Mouse (Mus musculus) heart, adult 18-20 months (tissue): ENCODE measurements around the gene Spr. TPM values are rescaled to one million over a fixed set of nuclear protein-coding genes. Genes with fewer than 3 reads are reported as not detected.
A peak's percentile ranks its signal among the peaks of the same experiment; 100 is the strongest.
"Not testable (repeated sequence)": the region's sequence is repeated elsewhere in the genome, so short reads cannot be mapped to it uniquely, and the experiment has no call there.

Experiments
- DNase-seq, 2 experiments: peaks; one replicate each; pipeline ENCODE4 v3.0.0; 2021 to 2022; ENCODE audit warnings: mixed read lengths in 1 of 2
- long read RNA-seq, 2 experiments: library from polyadenylated mRNA; stranded (forward); transcript quantifications; one replicate each; pipeline ENCODE4 v2.0.0; 2021
- total RNA-seq, 2 experiments: library from RNA; stranded (reverse); gene quantifications; 2 replicates each; pipeline ENCODE4 v1.2.3; 2021

The Spr gene
- total RNA-seq: 100 to 1,000 TPM in 1 of 2 experiments, 10 to 100 TPM in 1; 97.0 to 109 TPM
- long read RNA-seq, experiment 1, transcript Spr-201 (3 exons, 1,230 nt): major isoform, 27 of 35 reads
- long read RNA-seq, experiment 1, partial matches to known transcripts: 1 of 35 reads
- long read RNA-seq, experiment 1, other reads (novel, unspliced or antisense): 6 of 35 reads
- long read RNA-seq, experiment 2, transcript Spr-201 (3 exons, 1,230 nt): major isoform, 16 of 20 reads
- long read RNA-seq, experiment 2, partial matches to known transcripts: 2 of 20 reads
- long read RNA-seq, experiment 2, other reads (novel, unspliced or antisense): 2 of 20 reads

- peak; percentile 97 to 98 for DNase-seq
Measured at GRCm38 (mm10) chr6:85137217-85138035, at the start of gene Spr. TSS of gene Spr (minus strand) at chr6:85137766.

DNA sequence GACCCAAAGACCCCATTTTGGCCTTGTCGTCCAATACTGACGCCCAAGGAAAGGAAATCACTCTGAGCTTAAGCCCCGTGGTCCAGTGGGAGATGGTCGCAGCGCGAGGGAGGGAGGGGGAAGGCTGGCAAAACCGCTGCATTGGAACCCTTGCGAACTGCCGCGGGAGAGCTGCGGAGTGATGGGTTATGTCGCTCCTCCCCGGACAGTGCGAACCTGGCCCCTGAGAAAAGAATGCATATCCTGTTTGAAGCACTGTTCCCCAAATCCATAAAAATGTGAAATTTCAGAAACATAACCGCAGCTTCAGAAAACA lies 49.1 kb upstream of the Spr start:
- no peak for DNase-seq

GRCm38 (mm10) chr6:85186033-85186743 lies 48.6 kb upstream of the Spr start:
- DNase-seq: no peak

DNA sequence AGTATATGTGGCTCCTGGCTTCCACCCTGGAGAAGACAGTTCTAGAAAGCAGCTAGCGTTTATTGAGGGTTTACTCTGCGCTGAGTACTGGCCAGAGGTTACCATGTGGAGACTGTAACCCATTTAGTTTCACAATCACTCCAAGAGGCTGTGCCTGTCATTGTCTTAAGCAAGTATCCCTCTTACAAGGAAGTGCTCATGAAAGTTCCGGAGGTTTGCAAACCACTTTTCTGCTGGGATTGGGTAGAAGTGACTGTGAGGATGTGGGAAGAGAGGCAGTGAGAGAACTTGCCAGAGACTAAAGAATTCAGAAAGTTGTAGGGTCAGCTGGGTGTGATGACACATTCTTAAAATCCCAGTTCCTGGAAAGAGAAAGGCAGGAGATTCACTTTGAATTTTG lies 46.4 kb upstream of the Spr start:
- no peak for DNase-seq

- DNase-seq: no peak
Measured at GRCm38 (mm10) chr6:85180036-85180435, 42.5 kb upstream of the Spr start.

DNA sequence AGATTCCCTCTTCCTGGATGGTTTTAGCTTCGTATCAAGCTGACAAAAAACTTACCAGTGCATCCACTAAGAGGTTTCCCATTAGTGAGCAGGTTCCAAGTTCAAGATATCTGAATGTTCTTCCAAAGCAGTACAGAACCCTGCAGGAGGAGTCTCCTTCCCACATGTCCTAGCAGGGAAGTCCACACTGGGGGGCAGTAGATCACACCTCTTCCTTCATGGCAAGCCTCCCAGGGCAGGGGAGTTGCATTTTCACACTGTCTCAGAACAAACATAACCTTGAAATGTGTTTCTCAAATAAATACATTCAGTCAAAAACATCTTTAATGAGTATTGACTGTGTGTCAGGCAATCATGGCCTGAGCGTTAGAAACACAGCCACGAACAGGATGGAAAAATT lies 42.0 kb upstream of the Spr start:
- DNase-seq: no peak

DNA sequence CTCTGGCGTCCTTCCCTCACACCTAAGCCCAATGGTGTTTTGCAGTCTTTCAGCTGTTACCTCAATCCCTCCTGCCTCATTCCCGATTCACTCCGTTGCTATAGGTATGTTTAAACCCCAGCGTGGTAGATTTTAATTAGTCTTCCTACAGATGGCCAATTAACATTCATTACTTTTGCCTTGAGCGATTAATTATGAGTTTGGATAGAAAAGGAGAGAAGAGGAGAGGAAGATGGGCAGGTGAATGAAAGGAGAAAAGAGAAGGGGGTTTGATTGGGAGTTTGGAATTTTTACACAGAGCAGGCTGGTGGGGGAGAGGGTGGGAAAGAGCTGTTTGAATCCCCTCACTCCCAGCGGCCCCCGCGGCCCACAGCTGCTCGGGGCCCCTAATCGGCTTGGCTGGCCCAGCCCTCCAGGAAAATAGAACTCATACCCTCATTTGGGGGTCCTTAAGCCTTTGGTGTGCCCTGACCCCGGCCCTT lies 27.9 kb upstream of the Spr start:
- no peak for DNase-seq

DNA sequence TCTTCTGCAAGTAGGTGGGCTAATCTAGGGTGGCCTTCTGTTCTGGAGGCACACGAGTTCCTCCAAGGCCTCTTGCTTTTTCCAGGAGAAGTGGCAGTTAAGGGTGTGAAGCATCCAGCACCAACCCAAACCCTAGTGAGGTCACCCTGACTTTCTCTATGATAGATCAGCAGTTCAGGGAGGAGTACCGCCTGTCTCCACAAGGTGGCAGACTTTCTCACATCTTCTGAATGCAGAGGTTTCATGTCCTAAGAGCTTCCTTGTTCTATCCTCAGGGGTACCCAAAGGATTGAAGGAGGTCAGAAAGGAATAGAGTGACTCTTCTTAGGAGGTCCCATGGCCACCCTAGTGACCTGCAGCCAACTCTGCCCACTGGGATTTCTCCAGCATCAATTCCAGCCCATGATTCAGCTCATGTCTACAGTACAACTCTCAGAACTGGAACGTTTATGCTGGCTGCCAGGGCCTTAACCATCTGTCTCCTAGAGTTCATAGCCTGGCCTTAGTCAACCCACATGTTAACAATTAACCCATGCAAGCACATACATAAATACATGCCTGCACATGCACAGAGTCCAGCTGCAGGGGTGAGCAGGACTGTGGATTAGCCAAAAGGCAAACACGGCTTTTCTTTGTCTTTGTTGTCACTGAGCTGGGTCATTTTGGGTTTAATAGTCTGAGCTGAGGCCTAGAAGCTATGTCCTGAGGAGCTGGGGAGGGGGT lies 22.8 kb upstream of the Spr start:
- DNase-seq: peak; percentile 52 to 87

DNA sequence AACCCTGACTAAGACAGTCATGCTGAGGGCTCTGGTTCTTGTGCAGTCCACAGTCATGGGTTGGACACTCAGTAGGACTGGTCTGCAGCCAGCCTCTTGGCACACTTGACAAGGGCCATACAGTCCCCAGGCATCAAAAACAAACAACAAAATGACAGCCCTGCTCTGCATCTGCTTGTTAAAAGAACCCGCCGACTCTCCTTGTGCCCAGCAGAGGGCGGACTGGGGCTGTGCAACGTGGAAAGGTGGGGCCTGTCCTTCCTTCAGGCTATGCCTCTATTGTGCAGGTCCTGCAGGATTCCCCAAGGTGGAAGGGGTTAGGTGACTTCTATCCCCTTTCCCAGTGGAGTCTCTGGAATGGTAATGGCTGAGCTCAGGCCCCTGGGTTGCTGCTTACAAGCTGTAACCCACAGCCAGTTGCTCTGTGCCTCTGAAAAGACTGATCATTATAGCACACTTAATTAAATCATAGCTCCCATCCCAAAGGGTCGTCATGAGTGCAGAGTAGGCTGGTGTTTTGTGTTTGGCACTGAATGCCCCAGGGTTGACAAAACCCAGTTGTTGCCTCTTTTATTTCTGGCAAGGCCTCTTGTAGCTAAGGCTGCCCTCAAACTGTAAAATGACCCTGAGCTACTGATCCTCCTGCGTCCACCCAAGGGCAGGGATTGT lies 21.7 kb upstream of the Spr start:
- peak; percentile 21 to 61 for DNase-seq

DNA sequence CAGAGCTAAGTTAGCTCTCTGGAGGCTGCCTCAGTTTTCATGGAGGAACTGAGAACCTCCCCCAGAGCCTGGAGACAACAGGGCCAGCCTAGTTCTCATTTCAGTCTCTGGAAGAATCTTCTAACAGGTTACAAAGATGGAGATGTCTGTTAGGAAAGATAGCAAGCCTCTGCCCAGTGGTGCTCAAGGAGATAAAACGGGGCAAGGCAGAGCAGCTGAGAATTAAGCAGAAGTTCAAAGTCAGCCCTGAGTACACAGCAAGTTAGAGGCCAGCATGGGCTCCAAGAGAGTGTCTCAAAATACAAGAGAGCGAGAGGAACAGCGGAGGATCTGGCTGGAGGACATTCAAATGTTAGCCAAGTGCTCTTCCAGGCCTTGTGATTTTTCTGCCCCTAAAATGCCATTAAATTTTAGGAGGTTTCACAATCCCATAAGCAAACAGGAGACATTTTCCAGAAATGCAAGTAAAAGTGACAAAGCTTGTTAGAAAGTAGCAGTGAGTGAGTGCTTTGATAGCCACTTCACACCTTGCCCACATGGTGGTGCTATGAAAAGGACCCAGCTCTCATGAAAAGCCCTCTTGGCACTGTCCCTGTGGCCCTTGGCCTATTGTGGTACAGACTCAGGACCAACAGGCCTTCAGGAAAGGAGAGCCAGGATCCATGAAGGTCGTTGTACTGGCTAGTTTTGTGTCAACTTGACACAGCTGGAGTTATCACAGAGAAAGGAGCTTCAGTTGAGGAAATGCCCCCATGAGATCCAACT lies 20.7 kb upstream of the Spr start:
- DNase-seq: not testable (repeated sequence)

DNA sequence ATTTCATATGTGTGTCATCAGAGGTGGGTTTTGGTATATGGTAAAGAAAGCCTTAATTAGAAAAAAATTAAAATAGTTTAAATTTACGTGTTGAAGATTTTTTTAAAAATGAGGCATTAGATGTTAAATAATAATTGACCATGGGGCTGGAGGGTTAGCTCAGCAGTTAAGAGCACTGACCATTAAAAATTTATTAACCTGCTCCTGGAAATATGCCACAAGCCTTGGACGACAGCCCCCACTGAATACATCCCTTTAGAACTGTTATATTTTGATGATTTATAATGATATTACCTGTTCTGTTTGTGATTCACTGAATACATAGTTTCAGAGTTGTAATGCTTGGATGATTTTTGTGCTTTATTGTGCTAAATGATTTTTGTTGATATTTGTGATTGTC lies 19.0 kb upstream of the Spr start:
- not testable (repeated sequence) for DNase-seq

- peak; percentile 52 to 74 for DNase-seq
Measured at GRCm38 (mm10) chr6:85154861-85155528, 17.4 kb upstream of the Spr start.

DNA sequence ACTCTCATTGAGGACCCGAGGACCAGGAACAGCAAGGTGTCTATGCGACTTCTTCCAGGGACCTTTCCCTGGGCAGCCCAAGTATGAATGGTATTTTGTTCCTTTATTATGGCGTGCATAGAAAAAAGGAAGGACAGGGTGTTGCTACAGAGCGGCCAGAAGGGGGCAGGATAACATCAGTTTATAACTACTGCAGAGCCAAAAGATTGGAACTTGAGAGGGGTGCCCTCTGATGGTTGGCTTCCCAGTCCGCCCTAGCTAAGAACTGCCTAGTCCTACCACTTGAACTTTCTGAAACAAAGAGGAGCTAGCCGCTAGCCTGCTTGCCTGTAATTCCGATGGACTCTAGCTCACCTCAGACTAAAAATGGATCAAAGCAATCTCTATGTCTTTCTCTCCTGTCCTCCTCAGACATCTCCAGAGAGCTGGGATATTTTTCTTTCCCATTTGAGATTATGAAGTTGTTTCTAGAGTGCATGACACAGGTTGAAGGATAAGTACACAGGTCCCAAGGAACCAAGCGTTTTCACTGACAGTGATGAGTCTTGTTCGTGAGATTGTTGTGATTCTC lies 16.5 kb upstream of the Spr start:
- peak; percentile 77 to 84 for DNase-seq

GRCm38 (mm10) chr6:85150386-85150785 lies 12.8 kb upstream of the Spr start:
- no peak for DNase-seq

GRCm38 (mm10) chr6:85147636-85148035 lies 10.1 kb upstream of the Spr start:
- no peak for DNase-seq

DNA sequence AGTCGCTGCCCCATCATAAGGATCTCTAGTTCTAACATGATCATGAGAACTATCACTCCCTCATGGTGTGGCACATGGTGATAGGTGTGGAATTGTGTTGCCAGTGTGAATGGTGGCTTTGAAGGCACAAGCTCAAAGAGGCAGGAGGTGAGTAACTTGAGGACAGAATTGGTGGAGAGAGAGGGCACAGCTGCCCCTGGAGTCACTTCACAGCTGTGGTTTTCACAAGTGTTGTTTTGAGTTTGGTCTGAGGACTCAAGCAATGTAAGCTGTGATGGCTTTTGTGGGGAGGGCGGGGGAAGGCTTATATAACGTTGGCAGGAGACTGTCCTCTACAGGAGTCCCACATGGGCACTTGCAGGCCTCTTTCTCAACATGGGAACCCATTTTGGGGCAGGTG lies 6.9 kb upstream of the Spr start:
- no peak for DNase-seq

DNA sequence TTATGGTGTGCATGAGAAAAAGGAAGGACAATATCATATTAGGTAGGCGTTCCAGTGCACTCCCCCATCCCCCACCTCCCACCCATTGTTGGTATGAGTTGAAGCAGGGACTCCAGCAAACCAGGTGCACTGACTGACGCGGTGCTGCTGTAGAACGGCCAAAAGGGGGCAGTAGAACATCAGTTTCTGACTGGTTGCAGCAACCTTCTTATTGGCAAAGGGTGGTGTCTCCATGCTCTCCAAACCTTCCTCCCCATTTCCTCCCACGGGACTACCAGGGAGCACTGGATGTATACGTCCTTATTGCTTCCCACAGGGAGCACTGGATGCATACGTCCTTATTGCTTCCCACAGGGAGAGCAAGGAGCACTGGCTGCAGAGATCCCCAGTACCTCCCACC lies 3.4 kb upstream of the Spr start:
- peak; percentile 62 to 63 for DNase-seq

- DNase-seq: no peak
Measured at GRCm38 (mm10) chr6:85139534-85139933, 2.0 kb upstream of the Spr start.

DNA sequence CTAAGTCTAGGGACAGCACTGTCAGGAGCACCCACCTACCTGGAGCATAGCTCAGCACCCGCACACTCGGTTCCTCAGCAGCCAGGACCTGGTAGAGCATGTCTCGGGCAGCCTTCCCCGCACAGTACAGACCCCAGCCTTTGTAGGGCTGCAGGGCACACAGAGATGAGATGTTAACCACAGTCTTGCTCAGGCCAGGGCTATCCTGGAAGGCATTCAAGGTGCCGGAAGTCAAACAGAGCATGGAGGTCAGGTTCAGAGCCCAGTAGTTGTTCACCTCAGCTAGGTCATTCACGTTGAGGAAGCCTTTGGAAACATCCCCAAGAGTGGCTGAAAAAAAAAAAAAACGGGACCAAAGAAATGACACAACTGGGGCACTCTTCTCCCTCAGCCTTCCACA lies 782 bp downstream of the Spr start:
- not testable (repeated sequence) for DNase-seq

GRCm38 (mm10) chr6:85132794-85133193 lies 4.8 kb downstream of the Spr start:
- peak in 1 of 2 experiments; percentile 45 for DNase-seq
